Mouse (Mus musculus) induced T-regulatory cell, adult 2 months (primary cell): Measurements from ENCODE around the gene Dusp28.

Experiments used
- DNase-seq: peaks from one replicate; pipeline ENCODE4 v3.0.0-alpha.2; 2012; ENCODE audit warnings: low read depth

The Dusp28 gene

GRCm38 (mm10) chr1:92906779-92907631, at the start of gene Dusp28:
TSS of gene Dusp28 (plus strand) at chr1:92906981.
- peak; percentile 93 for DNase-seq

GRCm38 (mm10) chr1:92861503-92861902, 45.3 kb upstream of the Dusp28 start:
- DNase-seq = no peak

- no peak for DNase-seq
Measured at GRCm38 (mm10) chr1:92863268-92863667, 43.5 kb upstream of the Dusp28 start.

GRCm38 (mm10) chr1:92866170-92866569, 40.6 kb upstream of the Dusp28 start:
- DNase-seq = no peak

GRCm38 (mm10) chr1:92869985-92870384, 36.8 kb upstream of the Dusp28 start:
- no peak for DNase-seq

GRCm38 (mm10) chr1:92872666-92873065, 34.1 kb upstream of the Dusp28 start:
- no peak for DNase-seq

- no peak for DNase-seq
Measured at GRCm38 (mm10) chr1:92874011-92874410, 32.8 kb upstream of the Dusp28 start.

- no peak for DNase-seq
Measured at GRCm38 (mm10) chr1:92875360-92876111, 31.2 kb upstream of the Dusp28 start.

GRCm38 (mm10) chr1:92877431-92877978, 29.3 kb upstream of the Dusp28 start:
- no peak for DNase-seq

GRCm38 (mm10) chr1:92878066-92878741, 28.6 kb upstream of the Dusp28 start:
- no peak for DNase-seq

GRCm38 (mm10) chr1:92879266-92879665, 27.5 kb upstream of the Dusp28 start:
- no peak for DNase-seq

GRCm38 (mm10) chr1:92880101-92880500, 26.7 kb upstream of the Dusp28 start:
- no peak for DNase-seq

GRCm38 (mm10) chr1:92881982-92882381, 24.8 kb upstream of the Dusp28 start:
- DNase-seq = no peak

GRCm38 (mm10) chr1:92888901-92889655, 17.7 kb upstream of the Dusp28 start:
- no peak for DNase-seq

GRCm38 (mm10) chr1:92892791-92893190, 14.0 kb upstream of the Dusp28 start:
- DNase-seq = no peak

GRCm38 (mm10) chr1:92893896-92894295, 12.9 kb upstream of the Dusp28 start:
- DNase-seq = no peak

- peak; percentile 82 for DNase-seq
Measured at GRCm38 (mm10) chr1:92895089-92895488, 11.7 kb upstream of the Dusp28 start.

GRCm38 (mm10) chr1:92902786-92903185, 4.0 kb upstream of the Dusp28 start, which contains the start of gene Ankmy1:
TSS of gene Ankmy1 (minus strand) at chr1:92902906.
- peak; percentile 45 for DNase-seq

GRCm38 (mm10) chr1:92903627-92904026, 3.2 kb upstream of the Dusp28 start:
- DNase-seq = no peak

- peak; percentile 71 for DNase-seq
Measured at GRCm38 (mm10) chr1:92905703-92906310, 974 bp upstream of the Dusp28 start.
